Mouse (Mus musculus) myocyte (in vitro differentiated cells): ENCODE data around the gene Mrpl42. TPM values are rescaled to one million over a fixed set of nuclear protein-coding genes. Genes with fewer than 3 reads are reported as not detected.

Experiments
- H3K27me3 ChIP-seq: one replicate; pipeline ENCODE4 v1.6.1; 2011; ENCODE audit not compliant: control insufficient read depth, insufficient read depth, insufficient read length
- H3K36me3 ChIP-seq: one replicate; pipeline ENCODE4 v1.6.1; 2011; ENCODE audit not compliant: control insufficient read depth, insufficient read depth
- H3K4me2 ChIP-seq: one replicate; pipeline ENCODE4 v1.6.1; 2011; ENCODE audit warnings: low read depth, control low read depth
- H3K4me3 ChIP-seq: one replicate; pipeline ENCODE4 v1.5.1; 2011; ENCODE audit warnings: mild to moderate bottlenecking, control low read depth, moderate library complexity
- H3K79me2 ChIP-seq: one replicate; pipeline ENCODE4 v1.6.1; 2011; ENCODE audit not compliant: control insufficient read depth, insufficient read depth
- H3ac ChIP-seq: one replicate; pipeline ENCODE4 v1.6.1; 2011; ENCODE audit not compliant: control insufficient read depth, insufficient read length
- CEBPB ChIP-seq: IDR thresholded peaks from 2 replicates; pipeline ENCODE4 v1.6.1; 2011; ENCODE audit warnings: mild to moderate bottlenecking, moderate library complexity; ENCODE audit not compliant: poor library complexity, insufficient read depth, severe bottlenecking
- E2F4 ChIP-seq: IDR thresholded peaks from one replicate; pipeline ENCODE4 v1.6.1; 2011; ENCODE audit warnings: mild to moderate bottlenecking, control low read depth, moderate library complexity; ENCODE audit not compliant: insufficient read depth
- MAX ChIP-seq: IDR thresholded peaks from one replicate; pipeline ENCODE4 v1.6.1; 2011; ENCODE audit warnings: low read depth, mild to moderate bottlenecking, control low read depth
- MYOD1 ChIP-seq, 3 experiments: IDR thresholded peaks; one replicate each; pipeline ENCODE4 v1.6.1; 2011; ENCODE audit warnings: control low read depth in 2 of 3, low read depth in 2 of 3, mild to moderate bottlenecking in 2 of 3, moderate library complexity in 1 of 3; ENCODE audit not compliant: insufficient read length in 2 of 3, control insufficient read depth in 1 of 3
- MYOG ChIP-seq, 3 experiments: IDR thresholded peaks; one replicate each; pipeline ENCODE4 v1.6.1; 2011; ENCODE audit warnings: control low read depth in 2 of 3, low read depth in 2 of 3, mild to moderate bottlenecking in 2 of 3; ENCODE audit not compliant: insufficient read length in 2 of 3, control insufficient read depth in 1 of 3, insufficient read depth in 1 of 3
- POLR2A ChIP-seq: IDR thresholded peaks from one replicate; pipeline ENCODE4 v1.6.1; 2011; ENCODE audit warnings: low read depth, mild to moderate bottlenecking, control low read depth, moderate library complexity; ENCODE audit not compliant: insufficient read length
- POLR2AphosphoS2 ChIP-seq: IDR thresholded peaks from one replicate; pipeline ENCODE4 v1.6.1; 2011; ENCODE audit warnings: low read depth, control low read depth; ENCODE audit not compliant: insufficient read length
- REST ChIP-seq: IDR thresholded peaks from one replicate; pipeline ENCODE4 v1.6.1; 2011; ENCODE audit warnings: mild to moderate bottlenecking, control low read depth, moderate library complexity; ENCODE audit not compliant: insufficient read depth, insufficient read length
- SRF ChIP-seq: IDR thresholded peaks from one replicate; pipeline ENCODE4 v1.6.1; 2011; ENCODE audit warnings: low read depth; ENCODE audit not compliant: control insufficient read depth, insufficient read length
- TCF12 ChIP-seq: IDR thresholded peaks from one replicate; pipeline ENCODE4 v1.6.1; 2011; ENCODE audit warnings: mild to moderate bottlenecking, control low read depth; ENCODE audit not compliant: poor library complexity, insufficient read depth, severe bottlenecking
- TCF3 ChIP-seq: IDR thresholded peaks from one replicate; pipeline ENCODE4 v1.6.1; 2011; ENCODE audit warnings: low read depth, control low read depth; ENCODE audit not compliant: insufficient read length
- USF1 ChIP-seq: IDR thresholded peaks from one replicate; pipeline ENCODE4 v1.6.1; 2011; ENCODE audit warnings: low read depth, mild to moderate bottlenecking, control low read depth, moderate library complexity
- polyA plus RNA-seq: library from polyadenylated mRNA; unstranded; fragments of >200 nt; fragmentation: generic; extraction: Trizol; gene quantifications from one replicate; pipeline ENCODE4 v1.2.1, GENCODE M21; 2012; ENCODE audit warnings: missing spikeins

Gene Mrpl42
- polyA plus RNA-seq, 1 experiment = 177 TPM

DNA sequence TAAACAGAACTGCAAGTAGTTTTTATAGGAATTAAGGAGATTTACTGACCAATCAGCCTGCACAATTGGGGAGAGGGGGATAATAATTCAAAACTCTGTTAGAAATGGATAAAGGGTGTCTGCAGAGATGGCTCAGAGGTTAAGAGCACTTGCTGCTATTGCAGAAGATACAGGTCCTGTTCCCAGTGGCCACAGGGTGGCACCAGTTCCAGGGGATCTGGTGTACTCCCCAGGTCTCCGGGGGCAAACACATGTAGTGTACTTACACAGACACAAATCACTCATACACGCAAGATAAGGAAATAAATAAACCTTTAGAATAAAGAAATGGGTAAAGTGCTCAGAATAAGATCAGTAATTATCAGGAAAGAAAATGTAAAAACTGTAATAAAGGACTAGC is 12.1 kb downstream of the Mrpl42 start:
- H3K4me2 ChIP-seq = no peak overlapping the region
- H3K4me3 ChIP-seq = no peak overlapping the region
- TF ChIP-seq TCF12 (no peak), SRF (no peak), POLR2A (no peak), MYOG (IDR thresholded peaks at IDR 0.05; ENCODE audit: control insufficient read depth in 1 of 3, insufficient read depth in 1 of 3, insufficient read length in 2 of 3, low read depth in 2 of 3) (no peak), MAX (no peak)
- no peaks in the 10 kb centered on the region for H3K27me3 ChIP-seq
- H3ac ChIP-seq = no peak overlapping the region
- no peaks in the 10 kb centered on the region for H3K79me2 ChIP-seq
- H3K36me3 ChIP-seq = peaks cover 63% of the 10 kb centered on the region

DNA sequence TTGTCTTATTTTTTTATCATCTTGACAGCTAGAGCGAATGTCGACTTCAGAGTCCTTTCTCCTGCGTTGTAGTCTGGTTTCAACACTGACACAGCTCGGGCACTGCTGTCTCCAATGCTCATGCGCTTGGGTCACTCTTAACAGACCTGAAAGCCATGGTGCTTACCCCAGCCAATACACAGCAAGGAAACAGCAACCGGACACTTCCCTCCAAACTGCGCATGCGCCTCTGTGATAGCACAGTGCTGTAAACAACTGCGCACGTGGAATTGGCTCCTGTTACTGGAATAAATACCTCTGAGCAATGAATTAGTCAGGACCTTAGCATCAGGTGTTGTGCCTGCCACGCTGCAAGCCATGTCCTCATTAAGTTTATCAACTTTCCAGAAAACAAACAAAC is 24.2 kb downstream of the Mrpl42 start:
- Histone ChIP-seq H3K27me3 (no peaks in the 10 kb centered on the region), H3K36me3 (peaks cover 4% of the 10 kb centered on the region), H3K4me2 (no peak overlapping the region), H3K4me3 (no peak overlapping the region), H3ac (no peak overlapping the region), H3K79me2 (no peaks in the 10 kb centered on the region)
- TF ChIP-seq MYOD1 (IDR thresholded peaks at IDR 0.05; ENCODE audit: control insufficient read depth in 1 of 3, insufficient read length in 2 of 3, low read depth in 2 of 3) (no peak), MYOG (IDR thresholded peaks at IDR 0.05; ENCODE audit: control insufficient read depth in 1 of 3, insufficient read depth in 1 of 3, insufficient read length in 2 of 3, low read depth in 2 of 3) (no peak), REST (no peak), E2F4 (no peak), CEBPB (no peak), POLR2AphosphoS2 (no peak), MAX (no peak), TCF3 (no peak)

DNA sequence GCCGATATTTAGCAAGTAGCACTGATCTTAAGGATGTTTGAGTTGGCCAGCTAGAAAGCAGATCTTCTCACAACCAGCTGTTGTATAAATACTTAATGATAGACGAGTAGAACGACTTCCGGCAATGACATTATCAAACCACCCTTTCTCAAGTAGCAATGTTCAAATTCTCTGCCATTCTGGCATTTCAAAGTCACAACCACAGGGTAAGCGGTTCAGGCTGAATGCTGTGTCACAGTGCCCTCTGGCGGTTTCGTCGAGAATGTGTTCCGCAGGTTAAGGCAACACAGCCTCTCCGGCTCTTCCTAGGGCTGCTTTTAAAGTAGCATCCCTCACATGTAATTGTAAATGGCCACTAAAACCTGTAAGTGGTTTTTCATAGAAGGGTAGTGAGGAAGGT is 25.8 kb downstream of the Mrpl42 start:
- H3K27me3 ChIP-seq = no peaks in the 10 kb centered on the region
- no peak for TF ChIP-seq POLR2AphosphoS2
- no peak for TF ChIP-seq CEBPB

DNA sequence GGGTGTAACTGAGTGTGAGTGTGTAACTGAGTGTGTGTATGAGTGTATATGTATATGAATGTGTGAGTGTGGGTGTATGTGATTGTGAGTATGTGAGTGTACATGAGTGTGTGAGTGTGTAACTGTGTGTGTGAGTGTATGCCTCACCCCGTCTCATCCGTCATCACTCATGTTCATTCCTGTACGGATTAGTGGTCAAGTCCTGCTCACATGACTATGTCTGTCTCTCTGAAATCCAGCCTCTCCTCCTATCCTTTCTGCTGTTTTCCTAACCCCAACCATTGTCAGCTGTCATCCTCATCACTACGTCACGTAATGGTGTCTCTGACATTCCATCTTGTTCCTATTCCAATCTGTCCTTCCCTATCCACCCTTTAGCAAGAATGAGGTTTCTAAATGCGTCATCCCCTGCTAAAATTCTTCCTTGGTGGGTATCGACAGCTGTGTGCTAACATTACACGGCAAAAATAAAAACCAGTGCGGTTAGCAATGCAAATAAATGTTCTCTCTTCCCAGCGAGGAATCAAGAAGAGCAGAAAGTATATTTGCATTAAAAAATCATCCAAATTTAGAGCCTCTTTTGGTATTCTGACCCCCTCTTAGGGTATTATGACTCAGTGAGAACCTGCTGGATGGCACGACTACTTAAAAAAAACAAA is 29.7 kb downstream of the Mrpl42 start:
- Histone ChIP-seq H3K27me3 (no peaks in the 10 kb centered on the region), H3K79me2 (no peaks in the 10 kb centered on the region), H3K36me3 (no peaks in the 10 kb centered on the region)

More for the DNA sequence above, 25.8 kb downstream of the Mrpl42 start:
- H3K4me2 ChIP-seq = no peak overlapping the region
- H3ac ChIP-seq = no peak overlapping the region
- H3K36me3 ChIP-seq = peaks cover 4% of the 10 kb centered on the region
- H3K79me2 ChIP-seq = no peaks in the 10 kb centered on the region
- no peak overlapping the region for H3K4me3 ChIP-seq

DNA sequence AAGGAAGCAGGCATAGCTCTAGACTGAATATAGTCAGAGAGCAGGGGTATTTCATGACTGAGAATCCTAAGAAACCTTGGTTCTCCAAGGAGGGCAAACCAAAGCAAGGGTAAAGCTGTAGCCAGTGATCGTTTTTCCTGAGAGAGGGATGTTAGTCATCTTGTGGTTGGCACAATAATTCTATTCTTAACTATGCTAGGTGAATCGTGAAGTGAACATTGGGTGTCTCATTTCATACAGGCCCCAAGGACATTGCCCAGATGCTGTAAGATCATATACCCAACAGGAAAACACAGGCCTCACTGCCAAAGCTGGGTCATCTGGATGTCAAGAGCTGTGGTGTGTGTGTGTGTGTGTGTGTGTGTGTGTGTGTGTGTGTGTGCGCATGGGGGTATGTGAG is 30.6 kb downstream of the Mrpl42 start:
- H3K4me3 ChIP-seq = no peak overlapping the region
- no peaks in the 10 kb centered on the region for H3K36me3 ChIP-seq
- no peak for TF ChIP-seq TCF12
- TF ChIP-seq MYOG (IDR thresholded peaks at IDR 0.05; ENCODE audit: control insufficient read depth in 1 of 3, insufficient read depth in 1 of 3, insufficient read length in 2 of 3, low read depth in 2 of 3) = peak in 1 of 3 experiments; percentile 19
- no peak for TF ChIP-seq USF1
- TF ChIP-seq POLR2A = no peak
- peak in 1 of 3 experiments; percentile 38 for TF ChIP-seq MYOD1 (IDR thresholded peaks at IDR 0.05; ENCODE audit: control insufficient read depth in 1 of 3, insufficient read length in 2 of 3, low read depth in 2 of 3)
- no peak for TF ChIP-seq SRF
- H3K4me2 ChIP-seq = peak overlapping the region; percentile 39
- H3ac ChIP-seq = no peak overlapping the region
- H3K79me2 ChIP-seq = no peaks in the 10 kb centered on the region
- no peaks in the 10 kb centered on the region for H3K27me3 ChIP-seq

More for the DNA sequence above, 29.7 kb downstream of the Mrpl42 start:
- no peak overlapping the region for H3K4me3 ChIP-seq
- H3K4me2 ChIP-seq = peak overlapping the region; percentile 39
- no peak for TF ChIP-seq MAX
- peak in 2 of 3 experiments; percentile 40 to 83 for TF ChIP-seq MYOG (IDR thresholded peaks at IDR 0.05; ENCODE audit: control insufficient read depth in 1 of 3, insufficient read depth in 1 of 3, insufficient read length in 2 of 3, low read depth in 2 of 3)
- peak; percentile 60 for TF ChIP-seq USF1
- TF ChIP-seq TCF12 = peak; percentile 14
- peak; percentile 43 to 89 (median 86) for TF ChIP-seq MYOD1 (IDR thresholded peaks at IDR 0.05; ENCODE audit: control insufficient read depth in 1 of 3, insufficient read length in 2 of 3, low read depth in 2 of 3)
- H3ac ChIP-seq = no peak overlapping the region
